13 mouse cellular contexts compared by ENCODE assay signal in the genomic region with DNA sequence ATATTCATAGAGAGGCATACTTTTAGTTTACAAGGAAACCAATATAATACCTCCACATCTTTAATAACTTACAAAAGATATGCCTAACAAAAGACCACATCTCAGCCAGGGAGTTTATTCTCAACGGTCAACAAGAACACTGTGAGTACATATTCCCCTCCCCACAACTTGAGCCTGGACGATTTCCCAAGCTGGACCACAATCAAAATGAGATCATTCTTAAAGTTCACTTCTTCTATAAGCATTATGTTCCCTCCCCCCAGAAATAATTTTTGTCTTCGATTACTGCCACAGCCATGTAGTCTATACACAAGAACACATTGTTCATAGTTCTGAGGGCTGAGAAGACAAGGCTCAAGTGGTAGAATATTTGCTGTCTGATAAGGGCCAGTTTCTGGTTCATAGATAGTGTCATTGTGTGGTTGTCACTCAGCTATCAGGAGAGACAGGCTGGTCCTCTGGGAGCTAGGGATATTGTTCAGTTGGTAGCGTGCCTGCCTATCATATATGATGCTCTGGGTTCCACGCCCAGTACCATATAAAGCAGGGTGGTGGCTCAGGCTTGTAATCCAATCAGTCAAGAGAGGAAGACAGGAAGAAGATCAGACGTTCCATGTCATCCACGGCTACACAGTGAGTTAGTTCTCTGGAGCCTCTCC.
A peak's percentile ranks its signal among the peaks of the same experiment; 100 is the strongest.
DNase-seq lines count a peak whose midpoint lies in the region; ATAC-seq and TF ChIP-seq lines count a peak whose summit lies in the region.
"Had no signal": no experiment of that assay in that cellular context is flagged by ENCODE, and none has a peak within 500 bp of the region (broad histone marks: within the 10 kb centered on the region; RNA-seq: fewer than 3 reads in every experiment).

No protein-coding gene starts in this region.

- H3K27me3 ChIP-seq in heart, embryonic 16.5 days (ENCODE audit: control insufficient read depth, insufficient read depth, low read length) = no peaks in the 10 kb centered on the region
- no peaks in the 10 kb centered on the region for H3K27me3 ChIP-seq in liver, embryonic 12.5 days (replicated peaks)
- no peaks in the 10 kb centered on the region for H3K27me3 ChIP-seq in thymus, adult 2 months (ENCODE audit: control insufficient read depth, insufficient read depth, low read length)
- no peaks in the 10 kb centered on the region for H3K27me3 ChIP-seq in forebrain, embryonic 15.5 days
- H3K27me3 ChIP-seq: embryonic facial prominence, embryonic 15.5 days; hindbrain, embryonic 15.5 days had no signal

- no peak for TF ChIP-seq CTCF in thymus, adult 2 months (IDR thresholded peaks at IDR 0.05; ENCODE audit: borderline replicate concordance, control insufficient read depth, extremely low read depth, insufficient read depth, low read length, poor library complexity)

- ATAC-seq in heart, embryonic 16.5 days (replicated peaks; ENCODE audit: extremely low read depth, insufficient read depth, low FRiP score) = 0 out of 2 replicates have a peak, but pooled peaks have one; percentile 18
- peak; percentile 98 for ATAC-seq in liver, embryonic 12.5 days
- no peak for ATAC-seq in forebrain, embryonic 15.5 days (replicated peaks)
- ATAC-seq: forebrain, embryonic 14.5 days had no signal

- H3K4me3 ChIP-seq in heart, embryonic 16.5 days (ENCODE audit: low read length) = no peak overlapping the region
- no peak overlapping the region for H3K4me3 ChIP-seq in liver, embryonic 12.5 days
- H3K4me3 ChIP-seq in thymus, adult 2 months (ENCODE audit: control insufficient read depth, insufficient read depth, low read length) = no peak overlapping the region
- no peak overlapping the region for H3K4me3 ChIP-seq in forebrain, embryonic 15.5 days
- H3K4me3 ChIP-seq: embryonic facial prominence, embryonic 15.5 days; hindbrain, embryonic 15.5 days had no signal

- no peaks in the 10 kb centered on the region; the same call in 1 of the 2 replicates for H3K9me3 ChIP-seq in heart, embryonic 16.5 days (replicated peaks; ENCODE audit: control insufficient read depth, low read length)
- H3K9me3 ChIP-seq in liver, embryonic 12.5 days (replicated peaks) = no peaks in the 10 kb centered on the region
- H3K9me3 ChIP-seq in forebrain, embryonic 15.5 days = no peaks in the 10 kb centered on the region
- H3K9me3 ChIP-seq: embryonic facial prominence, embryonic 15.5 days; hindbrain, embryonic 15.5 days had no signal

- no peak overlapping the region for H3K4me2 ChIP-seq in heart, embryonic 16.5 days (ENCODE audit: low read depth, low read length)
- H3K4me2 ChIP-seq in liver, embryonic 12.5 days = peak overlapping the region; percentile 7; the same call in 1 of the 2 replicates
- no peak overlapping the region for H3K4me2 ChIP-seq in forebrain, embryonic 15.5 days (replicated peaks)
- H3K4me2 ChIP-seq: embryonic facial prominence, embryonic 15.5 days; hindbrain, embryonic 15.5 days had no signal

- H3K36me3 ChIP-seq in heart, embryonic 16.5 days (ENCODE audit: control insufficient read depth, insufficient read depth) = no peaks in the 10 kb centered on the region
- H3K36me3 ChIP-seq in liver, embryonic 12.5 days = no peaks in the 10 kb centered on the region
- H3K36me3 ChIP-seq in thymus, adult 2 months (ENCODE audit: control insufficient read depth, insufficient read depth, low read length) = no peaks in the 10 kb centered on the region
- H3K36me3 ChIP-seq in forebrain, embryonic 15.5 days = no peaks in the 10 kb centered on the region
- H3K36me3 ChIP-seq: embryonic facial prominence, embryonic 15.5 days; hindbrain, embryonic 15.5 days had no signal

- TF ChIP-seq POLR2A in thymus, adult 2 months (IDR thresholded peaks at IDR 0.05; ENCODE audit: control insufficient read depth, extremely low read depth, insufficient read depth, low read length, poor library complexity) = no peak

- WGBS in heart, embryonic 16.5 days = 26% methylated on average over 7 of the region's 7 CpGs
- 29% methylated on average over 7 of the region's 7 CpGs for WGBS in liver, embryonic 12.5 days (ENCODE audit: insufficient replicate concordance)
- 90% methylated on average over 7 of the region's 7 CpGs for WGBS in thymus, adult 2 months
- 79% methylated on average over 7 of the region's 7 CpGs for WGBS in forebrain, embryonic 15.5 days

- H3K4me1 ChIP-seq in heart, embryonic 16.5 days (ENCODE audit: control insufficient read depth, insufficient read depth, low read length) = peaks cover 4% of the 10 kb centered on the region; the same call in 1 of the 2 replicates
- peaks cover 20% of the 10 kb centered on the region for H3K4me1 ChIP-seq in liver, embryonic 12.5 days
- H3K4me1 ChIP-seq in thymus, adult 2 months (replicated peaks; ENCODE audit: control insufficient read depth, insufficient read depth, low read length) = no peaks in the 10 kb centered on the region
- H3K4me1 ChIP-seq in forebrain, embryonic 15.5 days = no peaks in the 10 kb centered on the region
- H3K4me1 ChIP-seq: hindbrain, embryonic 15.5 days had no signal

- H3K9ac ChIP-seq in heart, embryonic 16.5 days (ENCODE audit: low read length) = no peak overlapping the region
- H3K9ac ChIP-seq in liver, embryonic 12.5 days = no peak overlapping the region
- no peak overlapping the region for H3K9ac ChIP-seq in forebrain, embryonic 15.5 days (replicated peaks)
- H3K9ac ChIP-seq: embryonic facial prominence, embryonic 15.5 days; hindbrain, embryonic 15.5 days had no signal

- DNase-seq in heart, adult 18-20 months = no peak
- peak; percentile 7 for DNase-seq in lung, postnatal 14 days
- DNase-seq in lung, postnatal 36 days = no peak
- DNase-seq in thymus, adult 2 months = no peak
- DNase-seq: cerebellum, postnatal 14 days; kidney, adult 9 months; thymus, postnatal 25 days had no signal

- H3K27ac ChIP-seq in heart, embryonic 16.5 days (ENCODE audit: low read length) = no peak overlapping the region
- no peak overlapping the region for H3K27ac ChIP-seq in liver, embryonic 12.5 days
- no peak overlapping the region for H3K27ac ChIP-seq in thymus, adult 2 months (ENCODE audit: control insufficient read depth, insufficient read depth, low read length)
- no peak overlapping the region for H3K27ac ChIP-seq in forebrain, embryonic 15.5 days (replicated peaks)
- H3K27ac ChIP-seq: embryonic facial prominence, embryonic 15.5 days; hindbrain, embryonic 15.5 days had no signal
